Mouse (Mus musculus) CD4-positive, CD25-positive, alpha-beta regulatory T cell, adult 9 weeks (primary cell): ENCODE results near the gene Gm13871. TPM values are rescaled to one million over a fixed set of nuclear protein-coding genes. Genes with fewer than 3 reads are reported as not detected.

Experiments used
- polyA plus RNA-seq: library from polyadenylated mRNA; unstranded; fragments of 100-300 nt; shearing (Covaris generic); gene quantifications from one replicate; pipeline ENCODE4 v1.2.1, GENCODE M21; 2017

Gm13871 gene
- polyA plus RNA-seq, result not detected

DNA sequence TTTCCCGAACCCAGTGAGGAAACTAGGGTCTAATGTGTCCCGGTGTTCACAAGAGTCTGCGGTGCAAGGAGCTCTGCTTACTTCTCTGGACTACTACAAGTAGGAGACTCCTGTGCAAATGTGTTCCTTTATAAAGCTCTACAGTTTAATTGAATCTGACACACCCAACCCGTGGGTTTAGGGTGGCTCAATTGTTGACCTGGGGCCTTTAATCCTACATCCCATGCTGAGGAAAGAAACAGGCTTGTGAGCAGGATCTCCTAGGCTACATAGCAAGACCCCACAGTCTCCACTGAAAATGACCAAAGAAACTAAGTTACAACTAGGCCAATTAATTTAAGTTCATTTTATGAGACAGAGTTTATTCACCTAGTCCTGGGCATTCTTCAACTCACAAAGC is at the start of gene Gm13871:
Gene Gm13871, minus strand, starts transcription at position 101 of the 400 bp plus-strand sequence.

DNA sequence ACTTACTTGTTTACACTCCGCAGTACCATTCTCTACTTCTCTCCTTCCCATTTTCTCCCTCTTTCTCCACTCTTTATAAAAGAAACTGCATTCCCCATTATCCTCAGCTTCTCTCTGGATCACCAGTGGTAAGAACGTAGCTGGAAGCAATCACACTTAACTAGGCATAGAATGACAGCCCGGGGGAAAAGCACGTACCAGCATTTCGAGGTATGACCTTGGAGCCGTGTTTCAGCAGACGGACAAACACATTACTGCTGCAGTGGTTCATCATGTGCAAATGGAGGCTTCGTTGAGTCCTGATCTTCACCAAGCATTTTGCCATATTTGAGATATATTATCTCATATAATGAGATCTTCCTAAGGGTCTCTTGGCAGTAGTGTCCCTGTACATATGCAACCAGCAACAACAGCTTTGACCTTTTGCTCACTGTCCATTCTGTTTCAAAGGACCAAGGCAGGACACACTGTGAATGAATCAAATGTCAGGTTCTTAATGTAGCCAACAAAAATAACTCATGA is 44.7 kb upstream of the Gm13871 start, which contains the start of gene 2310002L09Rik:
Gene 2310002L09Rik, minus strand, starts transcription at position 472 of the 522 bp plus-strand sequence.

DNA sequence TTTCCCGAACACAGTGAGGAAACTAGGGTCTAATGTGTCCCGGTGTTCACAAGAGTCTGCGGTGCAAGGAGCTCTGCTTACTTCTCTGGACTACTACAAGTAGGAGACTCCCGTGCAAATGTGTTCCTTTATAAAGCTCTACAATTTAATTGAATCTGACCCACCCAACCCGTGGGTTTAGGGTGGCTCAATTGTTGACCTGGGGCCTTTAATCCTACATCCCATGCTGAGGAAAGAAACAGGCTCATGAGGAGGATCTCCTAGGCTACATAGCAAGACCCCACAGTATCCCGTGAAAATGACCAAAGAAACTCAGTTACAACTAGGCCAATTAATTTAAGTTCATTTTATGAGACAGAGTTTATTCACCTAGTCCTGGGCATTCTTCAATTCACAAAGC is 14.9 kb upstream of the Gm13871 start, which contains the start of gene Gm11756:
Gene Gm11756, minus strand, starts transcription at position 101 of the 400 bp plus-strand sequence.

DNA sequence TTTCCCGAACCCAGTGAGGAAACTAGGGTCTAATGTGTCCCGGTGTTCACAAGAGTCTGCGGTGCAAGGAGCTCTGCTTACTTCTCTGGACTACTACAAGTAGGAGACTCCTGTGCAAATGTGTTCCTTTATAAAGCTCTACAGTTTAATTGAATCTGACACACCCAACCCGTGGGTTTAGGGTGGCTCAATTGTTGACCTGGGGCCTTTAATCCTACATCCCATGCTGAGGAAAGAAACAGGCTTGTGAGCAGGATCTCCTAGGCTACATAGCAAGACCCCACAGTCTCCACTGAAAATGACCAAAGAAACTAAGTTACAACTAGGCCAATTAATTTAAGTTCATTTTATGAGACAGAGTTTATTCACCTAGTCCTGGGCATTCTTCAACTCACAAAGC is 14.7 kb downstream of the Gm13871 start, which contains the start of gene Gm11757:
Gene Gm11757, minus strand, starts transcription at position 101 of the 400 bp plus-strand sequence.

DNA sequence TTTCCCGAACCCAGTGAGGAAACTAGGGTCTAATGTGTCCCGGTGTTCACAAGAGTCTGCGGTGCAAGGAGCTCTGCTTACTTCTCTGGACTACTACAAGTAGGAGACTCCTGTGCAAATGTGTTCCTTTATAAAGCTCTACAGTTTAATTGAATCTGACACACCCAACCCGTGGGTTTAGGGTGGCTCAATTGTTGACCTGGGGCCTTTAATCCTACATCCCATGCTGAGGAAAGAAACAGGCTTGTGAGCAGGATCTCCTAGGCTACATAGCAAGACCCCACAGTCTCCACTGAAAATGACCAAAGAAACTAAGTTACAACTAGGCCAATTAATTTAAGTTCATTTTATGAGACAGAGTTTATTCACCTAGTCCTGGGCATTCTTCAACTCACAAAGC is 29.6 kb downstream of the Gm13871 start, which contains the start of gene Gm11758:
Gene Gm11758, minus strand, starts transcription at position 101 of the 400 bp plus-strand sequence.

Other genes with a start within 250 kb of the Gm13871 start
- not detected for gene Gm11239, start 237.6 kb downstream of the Gm13871 start, polyA plus RNA-seq
- gene Gm428, start 222.4 kb downstream of the Gm13871 start, polyA plus RNA-seq, result not detected
- not detected for gene Rasef, start 115.0 kb downstream of the Gm13871 start, polyA plus RNA-seq
- gene Gm11758, start 29.7 kb downstream of the Gm13871 start, polyA plus RNA-seq, result not detected
- not detected for gene Gm11757, start 14.8 kb downstream of the Gm13871 start, polyA plus RNA-seq
- not detected for gene Gm11756, start 14.8 kb upstream of the Gm13871 start, polyA plus RNA-seq
- gene 2310002L09Rik, start 44.9 kb upstream of the Gm13871 start, polyA plus RNA-seq, result not detected
- not detected for gene Frmd3, start 107.5 kb upstream of the Gm13871 start, polyA plus RNA-seq